Mouse (Mus musculus) liver, embryonic 14.5 days (tissue): ENCODE data around the gene Rpl36a-ps1. TPM values are rescaled to one million over a fixed set of nuclear protein-coding genes. Genes with fewer than 3 reads are reported as not detected.
"Not testable (repeated sequence)": the region's sequence is repeated elsewhere in the genome, so short reads cannot be mapped to it uniquely, and the experiment has no call there.

Source experiments
- ATAC-seq: fragments of 200-750 bp; cut with Nextera tagmentation; 2 replicates; pipeline ENCODE4 v1.8.0; 2017; ENCODE audit warnings: moderate number of reproducible peaks, mild to moderate bottlenecking, moderate library complexity; ENCODE audit not compliant: insufficient read depth
- DNase-seq, 3 experiments: peaks; one replicate each; pipeline ENCODE4 v3.0.0-alpha.2; 2012 to 2013; ENCODE audit warnings: low read depth in 3 of 3, low spot score in 3 of 3
- H3K27ac ChIP-seq: fragments of 300-500 bp; sonication (generic); 2 replicates; pipeline ENCODE4 v1.5.1; 2014; ENCODE audit warnings: moderate library complexity, mild to moderate bottlenecking, control low read depth, inconsistent platforms
- H3K27me3 ChIP-seq: fragments of 300-500 bp; sonication (generic); 2 replicates; pipeline ENCODE4 v1.6.1; 2014; ENCODE audit warnings: mild to moderate bottlenecking, low read length, moderate library complexity; ENCODE audit not compliant: control insufficient read depth, insufficient read depth
- H3K36me3 ChIP-seq: fragments of 300-500 bp; sonication (generic); replicated peaks from 2 replicates; pipeline ENCODE4 v1.6.1; 2014; ENCODE audit warnings: low read depth; ENCODE audit not compliant: control insufficient read depth, insufficient read depth
- H3K4me1 ChIP-seq, 2 experiments: fragments of 200-500 bp in 1 of 2; fragments of 300-500 bp in 1 of 2; sonication (generic) in 1 of 2; replicated peaks; 2 replicates each; pipeline ENCODE4 v1.6.1; 2012 to 2014; ENCODE audit warnings: antibody characterized with exemption in 1 of 2, inconsistent platforms in 1 of 2, low read length in 1 of 2; ENCODE audit not compliant: control insufficient read depth in 2 of 2, insufficient read depth in 2 of 2
- H3K4me2 ChIP-seq: fragments of 300-500 bp; sonication (generic); 2 replicates; pipeline ENCODE4 v1.6.1; 2014; ENCODE audit warnings: low read depth, mild to moderate bottlenecking, control low read depth, moderate library complexity
- H3K4me3 ChIP-seq, 2 experiments: fragments of 200-500 bp in 1 of 2; fragments of 300-500 bp in 1 of 2; sonication (generic) in 1 of 2; 2 replicates each; pipeline ENCODE4 v1.5.1; 2012 to 2014; ENCODE audit warnings: low read depth in 2 of 2, low read length in 2 of 2, mild to moderate bottlenecking in 2 of 2, control low read depth in 1 of 2, inconsistent platforms in 1 of 2, moderate library complexity in 1 of 2; ENCODE audit not compliant: insufficient read depth in 1 of 2
- H3K9ac ChIP-seq: fragments of 300-500 bp; sonication (generic); replicated peaks from 2 replicates; pipeline ENCODE4 v1.6.1; 2014; ENCODE audit warnings: mild to moderate bottlenecking, control low read depth, moderate library complexity
- H3K9me3 ChIP-seq: fragments of 300-500 bp; sonication (generic); 2 replicates; pipeline ENCODE4 v1.6.1; 2016; ENCODE audit warnings: low read length, mixed read lengths; ENCODE audit not compliant: control insufficient read depth
- CTCF ChIP-seq: IDR thresholded peaks from 2 replicates; pipeline ENCODE4 v1.5.1; 2016; ENCODE audit warnings: antibody characterized with exemption, low read depth, control low read depth
- EP300 ChIP-seq: IDR thresholded peaks from 2 replicates; pipeline ENCODE4 v1.6.1; 2016; ENCODE audit warnings: antibody characterized with exemption, low read depth
- WGBS: fragments of 180-500 bp; shearing (Covaris S2); extraction: QIAGEN DNeasy Blood & Tissue Kit; methylation state at CpG from one replicate; pipeline ENCODE4 v1.1.7; 2014; ENCODE audit not compliant: insufficient replicate concordance; 5-methylcytosine and 5-hydroxymethylcytosine counted together
- polyA plus RNA-seq, 2 experiments: library from polyadenylated mRNA; depleted of rRNA in 1 of 2; stranded (reverse) in 1 of 2; unstranded in 1 of 2; fragments of >200 nt; fragmentation: Nextera tagmentation in 1 of 2; extraction: Ambion mirVana in 1 of 2; gene quantifications; 2 replicates each; pipeline versions ENCODE4 v1.2.1 to v1.2.3; 2012 to 2014

Gene Rpl36a-ps1
- polyA plus RNA-seq, 2 experiments = 1.6 to 4.8 TPM

- Histone ChIP-seq H3K4me2 (no peak overlapping the region), H3K27ac (no peak overlapping the region), H3K27me3 (no peaks in the 10 kb centered on the region), H3K9ac (no peak overlapping the region), H3K36me3 (peaks cover 15% of the 10 kb centered on the region), H3K4me3 (no peak overlapping the region), H3K4me1 (no peaks in the 10 kb centered on the region), H3K9me3 (no peaks in the 10 kb centered on the region)
- ATAC-seq (no peak), DNase-seq (no peak)
- TF ChIP-seq CTCF (no peak), EP300 (no peak)
- 73% methylated on average over 4 of the region's 4 CpGs for WGBS
Measured at GRCm38 (mm10) chr14:99036039-99036438, 41.9 kb upstream of the Rpl36a-ps1 start.

- H3K36me3 ChIP-seq = peaks cover 15% of the 10 kb centered on the region
- 87% methylated on average over 8 of the region's 8 CpGs for WGBS
- H3K4me1 ChIP-seq, H3K4me3 ChIP-seq, DNase-seq, H3K27ac ChIP-seq, ATAC-seq, H3K4me2 ChIP-seq, H3K9me3 ChIP-seq, H3K27me3 ChIP-seq, H3K9ac ChIP-seq: not testable (repeated sequence)
Measured at GRCm38 (mm10) chr14:99034851-99035250, 40.7 kb upstream of the Rpl36a-ps1 start.

GRCm38 (mm10) chr14:99032596-99032995 is 38.5 kb upstream of the Rpl36a-ps1 start:
- WGBS = 71% methylated on average over 5 of the region's 5 CpGs
- no peak for ATAC-seq
- no peak overlapping the region for H3K4me3 ChIP-seq
- no peak overlapping the region for H3K4me2 ChIP-seq
- H3K27me3 ChIP-seq = no peaks in the 10 kb centered on the region
- H3K9ac ChIP-seq = no peak overlapping the region
- no peak overlapping the region for H3K27ac ChIP-seq
- H3K4me1 ChIP-seq = no peaks in the 10 kb centered on the region
- no peak for DNase-seq
- H3K9me3 ChIP-seq = no peaks in the 10 kb centered on the region
- peaks cover 15% of the 10 kb centered on the region for H3K36me3 ChIP-seq
- TF ChIP-seq CTCF (no peak), EP300 (no peak)

DNA sequence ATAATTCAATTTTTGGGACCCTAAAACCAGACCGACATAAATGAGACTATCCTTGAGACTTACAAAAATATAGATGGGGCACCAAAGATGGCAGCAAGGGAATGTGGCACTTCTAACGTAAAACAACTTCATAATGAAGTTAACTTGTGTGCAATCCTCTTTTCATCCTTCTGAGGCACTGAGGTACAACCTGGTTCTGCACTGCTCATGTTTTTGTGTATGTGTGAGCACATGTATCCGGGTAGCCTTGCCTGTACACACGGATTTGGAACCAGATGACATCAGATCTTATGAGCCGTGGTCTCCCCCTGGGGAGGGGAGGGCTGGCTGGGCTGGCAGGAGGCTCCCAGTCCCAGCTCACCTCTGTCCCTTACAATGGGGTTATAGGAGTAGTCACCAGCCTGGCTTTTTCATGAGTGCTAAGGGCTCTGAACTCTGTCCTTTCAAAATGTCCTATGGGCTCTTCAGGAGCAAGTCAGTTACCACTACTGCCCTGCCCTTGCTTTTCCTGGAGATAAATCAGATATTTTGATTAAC is 37.3 kb upstream of the Rpl36a-ps1 start:
- no peak for DNase-seq
- TF ChIP-seq EP300 (no peak), CTCF (no peak)
- no peak overlapping the region for H3K27ac ChIP-seq
- no peak overlapping the region for H3K4me2 ChIP-seq
- H3K27me3 ChIP-seq = no peaks in the 10 kb centered on the region
- ATAC-seq = 0 out of 2 replicates have a peak, but pooled peaks have one; percentile 18
- H3K4me3 ChIP-seq = no peak overlapping the region
- no peaks in the 10 kb centered on the region for H3K9me3 ChIP-seq
- peaks cover 12% of the 10 kb centered on the region for H3K36me3 ChIP-seq
- H3K4me1 ChIP-seq = no peaks in the 10 kb centered on the region
- WGBS = 79% methylated on average over 5 of the region's 5 CpGs
- H3K9ac ChIP-seq = no peak overlapping the region

GRCm38 (mm10) chr14:99029987-99030386 is 35.9 kb upstream of the Rpl36a-ps1 start:
- H3K27me3 ChIP-seq = no peaks in the 10 kb centered on the region
- no peaks in the 10 kb centered on the region for H3K9me3 ChIP-seq
- H3K36me3 ChIP-seq = peaks cover 6% of the 10 kb centered on the region
- no peak overlapping the region for H3K9ac ChIP-seq
- no peak for DNase-seq
- ATAC-seq = no peak
- WGBS = 71% methylated on average over 5 of the region's 5 CpGs
- H3K4me1 ChIP-seq = no peaks in the 10 kb centered on the region
- H3K4me3 ChIP-seq = no peak overlapping the region
- H3K4me2 ChIP-seq = no peak overlapping the region
- TF ChIP-seq EP300 = no peak
- TF ChIP-seq CTCF = no peak
- H3K27ac ChIP-seq = no peak overlapping the region
